Mouse (Mus musculus) adipocyte (in vitro differentiated cells): ENCODE measurements around the gene Cnn3.
A peak's percentile ranks its signal among the peaks of the same experiment; 100 is the strongest.

Experiments used
- DNase-seq: peaks from one replicate; pipeline ENCODE4 v3.0.0-alpha.2; 2016; ENCODE audit warnings: low spot score

Gene Cnn3

DNA sequence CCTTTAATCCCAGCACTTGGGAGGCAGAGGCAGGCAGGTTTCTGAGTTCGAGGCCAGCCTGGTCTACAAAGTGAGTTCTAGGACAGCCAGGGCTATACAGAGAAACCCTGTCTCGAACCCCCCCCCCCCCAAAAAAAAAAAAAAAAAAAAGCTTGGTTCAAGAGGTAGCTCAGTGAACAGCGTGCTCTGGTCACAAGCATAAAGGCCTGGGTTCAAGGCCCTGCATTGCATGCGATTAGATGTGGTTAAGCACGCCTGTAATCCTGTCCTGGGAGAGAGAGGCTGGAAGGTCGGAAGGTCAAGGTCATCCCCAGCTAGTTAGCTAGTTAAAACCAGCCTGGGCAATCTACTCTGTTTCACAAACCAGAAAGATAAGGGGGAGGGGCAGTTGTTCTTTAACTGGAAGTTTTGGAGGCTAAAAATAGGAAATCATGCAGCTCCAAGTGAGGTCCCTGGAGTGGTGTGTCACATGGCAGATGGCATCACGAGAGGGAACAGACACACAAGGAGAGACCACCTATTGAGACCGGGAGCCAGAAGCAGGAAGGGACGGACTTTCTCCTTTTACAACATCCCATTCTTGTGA, 7.4 kb upstream of the Cnn3 start:
- DNase-seq: no peak

DNA sequence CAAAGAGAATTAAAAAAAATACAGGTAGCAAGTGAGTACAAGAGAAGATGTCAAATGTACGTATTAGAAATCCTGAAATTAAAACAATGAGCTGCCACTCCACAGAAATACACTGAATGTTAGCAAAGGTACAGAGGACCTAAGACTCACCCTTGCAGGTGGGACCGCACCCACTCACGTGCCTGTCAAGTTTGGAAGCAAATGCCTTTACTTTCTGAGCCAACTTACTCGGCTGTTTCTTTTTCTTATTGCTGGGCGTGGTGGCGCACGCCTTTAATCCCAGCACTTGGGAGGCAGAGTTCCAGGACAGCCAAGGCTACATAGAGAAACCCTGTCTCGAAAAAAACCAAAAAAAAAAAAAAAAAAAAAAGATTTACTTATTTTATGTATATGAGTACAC, 3.9 kb upstream of the Cnn3 start:
- DNase-seq: no peak

DNA sequence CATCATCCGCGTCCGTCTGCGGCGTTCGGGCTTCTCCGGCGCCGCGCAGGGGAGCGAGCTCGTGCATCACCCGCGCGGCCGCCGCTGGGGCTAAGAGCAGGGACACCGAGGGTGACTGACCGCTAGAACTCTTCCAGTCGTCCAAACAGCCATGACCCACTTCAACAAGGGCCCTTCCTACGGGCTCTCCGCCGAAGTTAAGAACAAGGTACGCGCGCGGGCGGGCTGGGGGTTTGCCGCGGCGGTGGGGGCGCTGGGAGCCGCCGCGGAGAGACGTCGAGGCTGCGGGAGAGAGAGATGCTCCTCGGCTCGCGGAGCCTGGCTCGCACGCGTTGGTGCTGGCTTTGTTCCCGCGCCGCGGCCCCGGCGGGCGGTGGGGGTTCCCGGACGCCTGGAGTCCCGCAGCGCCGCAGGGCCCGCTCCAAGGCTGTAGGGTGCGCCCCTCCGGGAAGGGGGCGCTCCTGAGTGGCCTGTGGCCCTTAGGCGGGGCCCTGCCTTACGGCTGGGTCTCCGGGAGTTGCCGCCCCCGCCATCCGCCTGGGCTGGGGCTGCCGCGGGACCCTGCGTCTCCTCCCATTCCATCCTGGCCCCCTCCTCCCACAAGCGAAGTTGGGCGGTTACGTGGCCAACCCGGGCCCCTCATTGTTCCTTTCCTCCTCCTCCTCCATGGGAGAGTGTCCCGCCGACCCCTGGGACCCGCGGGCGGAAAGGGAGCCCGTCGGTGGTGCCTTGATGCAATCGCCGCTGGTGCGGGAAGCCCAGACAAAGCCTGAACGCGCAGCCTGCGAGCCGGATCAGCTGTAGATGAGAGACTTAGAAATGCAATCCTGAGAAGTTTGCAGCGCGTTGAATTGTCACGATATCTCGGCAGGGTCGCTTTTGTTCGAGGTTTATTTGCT, 573 bp downstream of the Cnn3 start:
- DNase-seq: peak; percentile 67

DNA sequence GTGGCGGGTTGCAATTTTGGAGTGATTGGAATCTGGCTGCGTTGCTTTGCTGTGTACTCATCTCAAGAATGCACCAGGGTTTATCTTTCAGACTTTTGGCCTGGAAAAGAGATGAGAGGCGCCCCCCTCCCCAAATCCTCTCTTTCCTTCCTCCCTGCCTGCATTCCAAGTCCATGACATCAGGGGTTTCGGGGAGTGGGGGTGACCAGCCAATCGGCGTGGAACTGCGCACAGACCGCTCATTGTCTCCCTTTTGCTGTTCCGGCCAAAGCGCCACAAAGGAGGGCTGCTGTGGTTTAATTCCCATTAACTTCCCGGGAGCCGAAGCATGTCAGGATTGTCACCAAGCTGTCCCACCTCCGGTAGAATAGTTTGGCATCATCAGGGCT, 1.2 kb downstream of the Cnn3 start:
- peak; percentile 62 for DNase-seq

DNA sequence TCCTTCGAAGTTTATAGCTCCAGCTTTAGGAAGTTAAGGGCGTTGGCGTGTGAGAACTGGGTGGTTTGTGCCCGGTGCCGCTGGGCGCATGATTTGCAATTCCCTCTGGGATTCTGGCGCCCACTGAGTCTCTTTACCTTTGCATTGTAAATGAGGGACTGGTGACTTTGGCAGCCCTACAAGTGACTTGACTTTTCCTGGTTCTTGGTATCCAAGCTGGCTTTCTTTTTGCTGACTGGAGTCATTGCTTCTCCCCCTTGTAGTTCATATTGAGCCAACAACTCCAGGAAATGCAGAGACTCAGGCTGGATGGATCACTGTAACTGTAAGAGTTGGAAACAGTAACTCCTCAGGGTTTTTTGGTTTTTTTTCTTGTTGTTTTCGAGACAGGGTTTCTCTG, 1.9 kb downstream of the Cnn3 start:
- DNase-seq: peak; percentile 58

DNA sequence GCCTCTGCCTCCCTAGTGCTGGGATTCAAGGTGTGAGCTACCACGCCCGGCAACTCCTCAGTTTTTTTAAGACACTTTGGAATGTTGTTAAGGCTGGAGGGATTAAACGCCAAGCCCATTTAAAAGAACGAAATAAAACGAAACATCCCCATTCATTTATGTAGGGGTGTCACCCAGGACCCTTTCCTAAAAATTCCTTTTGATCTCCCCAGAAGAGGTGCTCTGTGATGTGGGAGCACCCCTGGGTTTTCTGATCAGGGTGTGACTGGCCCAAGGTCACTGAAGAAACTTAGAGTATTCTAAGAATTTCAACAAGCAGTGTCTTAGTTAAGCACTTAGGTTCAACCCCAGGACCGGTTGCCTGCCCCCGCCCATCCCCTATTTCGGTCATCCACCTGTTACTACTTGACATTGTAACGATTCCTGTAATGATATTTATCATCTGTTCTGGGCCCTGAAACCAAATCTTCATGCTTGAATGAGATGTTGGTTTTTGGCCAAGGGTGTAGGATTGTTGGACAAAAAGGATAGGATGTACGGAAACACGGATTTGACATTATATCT, 2.5 kb downstream of the Cnn3 start:
- DNase-seq: no peak

DNA sequence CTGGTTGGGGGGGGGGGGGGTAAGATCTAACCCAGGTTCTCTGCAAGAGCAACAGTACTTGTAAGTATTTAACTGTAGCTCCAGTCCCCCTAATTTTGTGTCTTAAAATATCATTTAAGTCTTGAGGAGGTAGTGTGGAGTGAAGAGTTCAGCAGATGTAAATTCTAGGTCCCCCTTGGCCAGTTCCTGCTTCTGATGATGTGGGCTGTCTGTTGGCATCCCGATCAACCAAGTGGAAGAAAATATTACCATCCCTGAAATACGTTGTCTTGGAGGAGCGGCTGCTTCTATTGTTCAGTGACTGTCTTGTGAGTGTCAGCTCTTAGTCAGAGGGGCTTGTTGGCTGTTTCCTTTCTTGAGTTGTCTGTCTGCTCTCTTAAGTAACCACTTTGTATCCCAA, 3.2 kb downstream of the Cnn3 start:
- DNase-seq: no peak

DNA sequence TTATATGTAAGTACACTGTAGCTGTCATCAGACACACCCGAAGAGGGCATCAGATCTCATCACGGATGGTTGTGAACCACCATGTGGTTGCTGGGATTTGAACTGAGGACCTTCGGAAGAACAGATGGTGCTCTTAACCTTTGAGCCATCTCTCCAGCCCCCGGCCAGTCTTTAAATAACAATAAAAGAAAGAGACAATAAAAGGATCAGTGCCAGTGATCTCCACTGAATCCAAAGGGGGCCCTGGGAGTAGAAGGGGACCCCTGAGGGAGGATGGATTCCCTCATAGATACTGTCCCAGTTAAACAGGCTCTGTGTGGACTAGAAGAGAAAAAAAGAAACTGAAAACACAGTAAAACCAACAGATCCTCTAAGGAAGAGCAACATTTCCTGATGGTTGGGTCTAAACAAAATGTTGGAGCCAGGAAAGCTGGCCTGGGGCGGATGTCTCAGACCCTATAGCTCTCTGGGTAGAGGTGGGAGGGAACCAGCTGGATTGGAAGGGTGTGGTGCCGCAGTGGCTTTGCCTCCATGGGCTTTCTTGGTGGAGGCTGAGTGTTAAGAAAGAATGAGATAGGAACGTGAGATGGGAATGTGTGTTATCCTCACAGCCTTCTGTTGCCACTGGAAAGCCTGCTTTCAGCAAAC, 4.1 kb downstream of the Cnn3 start:
- no peak for DNase-seq

DNA sequence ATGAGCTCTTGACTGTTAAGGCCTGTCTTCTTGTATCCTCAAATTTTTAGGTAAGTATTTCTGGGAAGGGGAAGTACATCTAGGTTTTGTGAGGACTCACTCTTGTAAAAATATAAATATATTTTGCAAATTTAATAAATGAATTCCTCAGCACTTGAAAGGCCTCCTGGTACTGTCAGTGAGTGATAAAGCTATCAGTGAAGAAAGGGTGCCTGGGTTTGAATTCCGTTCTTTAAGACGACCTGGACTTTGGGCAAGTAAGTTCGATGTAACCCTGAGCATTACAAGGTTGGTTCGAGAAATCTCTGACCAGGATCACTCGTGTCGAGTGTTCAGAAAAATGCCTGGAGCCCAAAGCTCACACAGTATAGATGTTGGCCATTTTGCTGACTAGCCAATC, 7.1 kb downstream of the Cnn3 start:
- DNase-seq: no peak

DNA sequence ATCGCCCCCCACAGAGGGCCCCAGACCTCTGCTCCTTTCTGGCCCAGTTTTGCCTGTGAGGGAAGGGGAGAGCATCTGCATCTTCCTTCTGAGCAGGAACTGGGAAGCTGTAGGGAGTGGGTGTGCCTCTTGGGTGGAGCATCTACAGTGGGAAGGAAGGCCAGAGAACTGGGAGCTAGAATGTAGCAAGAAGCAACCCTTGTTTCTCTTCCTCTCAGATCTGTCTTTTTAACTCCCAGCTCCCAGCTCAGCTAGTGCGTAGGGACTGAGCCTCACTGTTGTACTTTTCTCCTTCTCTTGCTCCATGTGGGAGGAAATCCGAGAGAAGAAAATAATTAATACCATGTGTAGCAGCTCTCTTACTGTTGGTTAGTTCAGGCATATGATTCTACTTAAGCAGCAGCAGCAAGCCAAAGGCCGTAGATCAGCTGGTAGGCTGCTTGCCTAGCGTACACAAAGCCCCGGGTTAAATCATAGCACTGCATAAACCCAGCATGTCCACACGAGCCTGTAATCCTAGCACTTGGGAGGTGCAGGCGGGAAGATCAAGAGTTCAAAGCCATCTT, 7.8 kb downstream of the Cnn3 start:
- peak; percentile 61 for DNase-seq

DNA sequence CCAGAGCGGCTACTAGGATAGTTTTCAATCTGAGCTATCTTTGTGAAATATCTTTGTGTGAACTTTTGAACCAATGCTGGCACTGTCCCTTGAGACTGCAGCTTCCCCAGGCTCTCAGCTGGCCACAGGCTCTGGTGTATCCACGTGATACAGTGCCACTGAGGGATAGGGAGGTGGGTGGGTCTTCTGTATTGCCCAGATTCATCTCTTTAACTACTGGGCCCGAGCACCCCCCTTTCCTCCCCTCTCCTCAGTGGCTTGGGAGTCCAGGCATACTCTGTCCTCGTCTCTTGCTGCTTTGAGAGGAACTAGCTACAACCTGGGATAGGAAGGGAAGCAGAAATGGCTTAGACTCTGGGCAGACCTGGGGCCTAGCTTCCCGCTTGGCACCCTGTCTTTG, 9.0 kb downstream of the Cnn3 start:
- DNase-seq: no peak

DNA sequence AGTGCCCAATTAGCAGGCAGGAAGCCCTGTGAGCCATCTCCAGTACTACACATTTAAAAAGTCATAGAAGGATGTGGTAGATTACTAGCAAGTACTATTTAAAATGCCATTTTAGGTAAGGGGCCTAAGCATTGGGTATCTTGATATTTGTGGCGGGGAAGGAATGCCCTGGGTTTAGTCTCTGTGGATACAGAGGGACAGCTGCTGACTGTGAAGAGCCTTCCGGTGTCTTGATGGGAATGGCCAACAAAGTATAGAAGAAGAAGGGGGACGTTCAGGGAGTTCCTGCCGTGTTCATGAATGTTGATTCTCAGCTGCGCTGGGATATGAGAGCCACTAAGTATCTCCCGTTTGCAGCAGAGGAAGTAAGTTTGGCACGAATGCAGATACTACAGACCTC, 10.8 kb downstream of the Cnn3 start:
- no peak for DNase-seq

DNA sequence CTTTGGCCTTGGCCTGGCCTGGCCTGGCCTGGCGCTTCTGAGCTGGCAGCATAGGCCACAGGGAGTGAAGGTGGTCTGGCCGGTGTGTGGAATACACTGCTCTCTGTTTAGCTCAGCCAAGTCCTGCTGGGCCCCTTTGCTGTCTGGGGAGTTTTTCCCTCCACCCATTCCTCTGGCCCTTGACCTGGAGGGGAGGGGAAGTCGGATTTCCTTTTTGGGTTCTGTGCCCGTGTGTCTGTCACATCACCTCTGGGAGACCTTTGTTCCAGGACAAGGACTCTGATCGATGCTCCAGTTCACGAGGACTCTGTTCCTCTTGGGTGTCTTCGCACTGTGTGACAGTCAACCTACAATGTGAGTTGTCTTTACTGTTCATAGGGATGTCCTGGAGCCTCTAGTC, 11.7 kb downstream of the Cnn3 start:
- no peak for DNase-seq

DNA sequence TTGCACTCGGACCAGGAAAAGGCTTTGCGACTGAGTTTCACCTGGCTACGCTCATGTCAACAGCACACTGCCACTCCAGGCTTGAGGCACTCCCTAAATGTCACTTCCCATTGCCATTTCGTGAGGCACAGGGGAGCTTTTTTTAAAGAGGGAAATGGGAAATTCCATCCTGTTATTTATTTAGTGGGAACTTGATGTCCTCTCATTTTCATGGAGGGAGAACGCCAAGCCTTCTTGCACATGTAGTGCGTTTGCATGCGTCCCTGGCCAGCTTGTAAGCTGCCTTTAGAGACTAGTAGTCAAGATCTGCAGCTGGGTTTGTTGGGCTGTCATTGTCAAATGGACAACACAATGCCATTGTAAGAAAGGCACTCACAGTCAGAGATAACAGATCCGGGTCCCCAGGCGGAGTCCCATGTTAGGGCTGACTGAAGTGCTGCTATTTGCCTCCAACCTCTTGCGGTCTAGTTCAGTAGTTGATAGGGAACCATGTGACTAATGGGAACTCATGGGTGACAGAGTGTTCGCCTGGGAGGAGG, 13.4 kb downstream of the Cnn3 start:
- DNase-seq: no peak

DNA sequence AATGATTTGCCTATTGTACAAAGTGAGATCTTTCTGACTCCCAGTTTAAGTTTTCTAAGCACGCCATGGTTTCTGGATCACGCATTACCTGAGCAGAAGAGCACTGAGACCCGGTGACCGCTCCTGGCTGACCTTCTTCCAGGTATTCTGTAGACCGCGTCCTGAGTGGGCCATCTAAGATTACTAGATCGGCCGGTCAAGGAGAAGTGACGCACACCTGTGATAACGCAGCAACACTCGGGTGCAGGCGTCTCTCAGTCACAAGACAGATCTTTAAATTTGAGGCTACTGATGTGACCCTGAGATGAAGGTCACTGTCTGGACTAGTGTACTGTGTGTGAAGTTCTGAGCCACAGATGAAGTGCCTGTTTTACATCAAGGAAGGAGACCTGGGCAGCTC, 15.2 kb downstream of the Cnn3 start:
- no peak for DNase-seq

DNA sequence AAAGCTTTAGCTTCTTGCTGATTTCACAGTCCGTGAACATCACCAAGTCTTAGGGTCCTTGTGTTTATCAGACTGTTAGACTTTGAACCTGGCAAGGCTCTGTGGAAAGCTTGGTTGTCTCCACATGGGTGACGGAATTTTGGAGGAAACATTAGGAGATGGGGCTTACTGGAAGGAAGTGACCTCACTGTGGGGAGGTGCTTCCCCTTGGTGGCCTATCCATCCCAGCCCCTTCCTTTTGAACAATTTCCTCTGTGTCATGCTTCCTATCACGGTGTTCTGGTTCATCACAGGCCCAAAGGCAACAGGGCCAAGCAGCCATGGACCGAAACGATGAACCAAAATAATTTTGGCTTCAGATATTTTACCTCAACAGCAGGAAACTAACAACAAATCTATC, 16.0 kb downstream of the Cnn3 start:
- no peak for DNase-seq

DNA sequence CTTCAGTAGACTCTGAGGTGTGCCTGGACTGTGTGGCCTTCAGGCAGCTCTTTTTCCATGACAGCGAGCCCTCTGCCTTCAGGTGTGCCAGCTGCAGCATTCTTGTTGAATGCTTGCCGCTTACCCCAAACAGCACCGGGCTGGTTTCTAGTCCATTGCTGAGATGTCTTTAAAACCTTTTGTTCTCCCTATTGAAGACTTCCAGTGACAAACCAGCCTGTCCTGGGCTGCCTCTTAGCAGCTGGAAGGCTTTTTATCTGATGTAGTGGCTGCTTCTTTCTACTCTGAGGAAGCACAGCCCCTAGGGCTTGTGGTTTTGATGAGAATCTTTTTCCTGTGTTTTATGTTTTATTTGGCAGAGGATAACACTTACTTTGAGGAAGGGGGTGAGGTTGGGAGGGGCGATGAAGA, 17.6 kb downstream of the Cnn3 start:
- no peak for DNase-seq

DNA sequence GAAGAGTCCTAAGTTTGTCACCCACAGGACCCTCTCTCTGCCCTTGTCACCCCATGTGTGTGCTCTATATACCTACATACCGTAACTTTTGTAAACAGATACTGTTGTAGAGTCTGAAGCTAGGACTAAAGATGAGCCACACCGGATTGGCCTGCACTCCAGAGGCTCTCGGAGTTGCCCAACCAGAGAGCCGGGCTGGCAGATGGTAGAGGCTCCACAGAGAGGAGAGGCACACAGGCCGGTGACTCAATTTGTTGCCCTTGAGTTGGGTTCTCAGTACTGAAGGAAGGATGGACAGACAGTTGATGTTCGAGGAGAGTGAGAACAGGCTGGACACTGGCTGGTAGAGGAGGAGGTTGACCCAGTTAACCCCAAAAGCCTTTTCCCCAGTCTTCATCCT, 18.1 kb downstream of the Cnn3 start:
- DNase-seq: no peak

DNA sequence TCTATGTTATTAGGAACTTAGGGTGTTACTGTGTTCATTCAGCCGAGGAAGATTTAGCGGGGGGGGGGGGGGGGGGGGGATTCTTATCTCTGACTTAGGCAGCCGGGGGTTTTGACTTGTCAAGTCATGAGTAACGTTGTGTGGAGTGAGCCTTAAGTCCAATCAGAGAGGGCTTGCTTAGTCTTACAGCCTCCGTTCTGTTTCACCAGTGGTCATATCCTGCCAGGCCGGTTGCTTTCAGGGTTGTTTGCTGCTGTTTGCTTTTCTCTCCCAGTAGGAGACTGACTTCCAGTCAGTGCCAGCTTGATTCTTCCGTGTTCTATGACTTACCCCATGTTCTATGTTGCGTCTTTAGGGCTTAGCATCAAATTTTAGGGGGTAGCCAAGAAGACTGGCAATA, 20.2 kb downstream of the Cnn3 start:
- no peak for DNase-seq

DNA sequence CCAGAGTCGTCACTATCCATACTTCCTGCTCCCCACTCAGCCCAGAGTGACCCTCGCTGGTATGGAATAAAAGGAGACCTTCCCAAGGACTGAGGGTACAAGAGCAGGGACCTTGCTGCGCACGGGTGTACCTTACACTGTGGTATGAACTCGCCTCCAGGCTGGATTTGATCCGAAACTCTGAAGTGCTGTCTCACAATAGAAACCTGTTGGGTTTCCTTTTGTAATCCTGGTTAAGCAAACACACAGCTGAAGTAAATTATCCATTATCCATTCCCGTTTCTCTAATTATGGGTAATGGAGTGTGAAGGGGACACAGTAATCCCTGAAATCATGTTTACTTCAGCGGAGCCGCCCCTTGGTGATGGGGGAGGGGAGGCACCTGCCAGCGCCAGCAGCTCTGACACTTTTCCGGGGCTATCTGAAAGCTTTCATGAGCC, 21.8 kb downstream of the Cnn3 start:
- no peak for DNase-seq

DNA sequence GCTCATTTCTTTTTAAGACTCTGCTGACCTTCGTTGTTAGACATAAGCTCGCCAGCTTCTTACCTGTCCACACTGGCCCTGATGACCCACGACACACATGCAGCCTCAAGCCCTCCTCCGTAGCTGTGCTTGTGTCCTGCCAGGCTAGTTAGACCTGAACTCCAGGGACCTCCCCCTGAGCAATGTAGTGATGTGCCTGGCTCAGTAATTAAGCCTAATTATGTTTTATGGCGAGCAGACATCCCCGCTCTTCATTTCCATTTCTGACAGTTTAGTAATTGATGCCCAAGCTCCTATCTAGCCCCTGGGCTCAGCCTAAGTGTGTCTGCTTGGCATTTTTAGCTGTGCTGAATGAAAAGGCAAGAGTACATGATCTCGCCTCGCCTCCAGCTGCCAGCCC, 22.3 kb downstream of the Cnn3 start:
- DNase-seq: no peak

DNA sequence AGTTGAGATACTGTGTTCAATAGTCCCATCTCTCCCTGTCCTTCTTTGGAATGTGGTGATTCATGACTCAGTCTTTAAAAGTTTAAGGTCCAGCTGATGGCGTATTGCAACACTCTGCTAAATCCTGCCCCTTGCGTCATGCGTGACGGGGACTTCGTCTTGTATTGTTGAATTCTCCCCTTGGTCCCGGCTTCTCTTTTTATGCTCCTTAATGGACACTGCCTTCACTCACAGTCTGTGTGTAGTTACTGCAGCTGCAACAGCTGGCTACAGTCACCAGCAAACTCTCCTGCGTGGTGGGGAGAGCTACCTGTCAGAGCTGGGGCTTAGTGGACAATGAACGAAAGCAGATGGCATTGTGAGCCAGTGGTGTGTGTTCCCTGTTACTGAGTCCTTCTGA, 23.2 kb downstream of the Cnn3 start:
- DNase-seq: no peak
